In genomic region chrX:74233196-74233595, GRCm38 (mm10) we compare ENCODE assay signal across 17 mouse cellular contexts.
"Had no signal": no experiment of that assay in that cellular context is flagged by ENCODE, and none has a peak within 500 bp of the region (broad histone marks: within the 10 kb centered on the region; RNA-seq: fewer than 3 reads in every experiment).

No protein-coding gene starts in this region.

- H3K9ac ChIP-seq: neural tube, embryonic 12.5 days; neural tube, embryonic 13.5 days; neural tube, embryonic 15.5 days; stomach, embryonic 15.5 days had no signal

- H3K4me2 ChIP-seq: neural tube, embryonic 12.5 days; neural tube, embryonic 13.5 days; neural tube, embryonic 15.5 days; stomach, embryonic 15.5 days had no signal

- H3K4me3 ChIP-seq: neural tube, embryonic 12.5 days; neural tube, embryonic 13.5 days; neural tube, embryonic 15.5 days; stomach, embryonic 15.5 days had no signal

- DNase-seq: retina, postnatal 1 day; right cerebral cortex, adult 18-20 months; right cerebral cortex, postnatal 14 days; right cerebral cortex, postnatal 25 days; right cerebral cortex, postnatal 4 days; spleen, adult 18-20 months; thymus, adult 18-20 months; thymus, adult 2 months; thymus, postnatal 14 days; thymus, postnatal 25 days; thymus, postnatal 36 days; thymus, postnatal 4 days had no signal

- H3K4me1 ChIP-seq: neural tube, embryonic 12.5 days; neural tube, embryonic 13.5 days; neural tube, embryonic 15.5 days; stomach, embryonic 15.5 days had no signal

- H3K27me3 ChIP-seq: neural tube, embryonic 12.5 days; neural tube, embryonic 13.5 days; neural tube, embryonic 15.5 days; stomach, embryonic 15.5 days had no signal

- H3K9me3 ChIP-seq: neural tube, embryonic 12.5 days; neural tube, embryonic 13.5 days; neural tube, embryonic 15.5 days; stomach, embryonic 15.5 days had no signal

- H3K27ac ChIP-seq: neural tube, embryonic 12.5 days; neural tube, embryonic 13.5 days; neural tube, embryonic 15.5 days; stomach, embryonic 15.5 days; stomach, postnatal 0 days had no signal
